Mouse (Mus musculus) MEL (cell line): ENCODE results near the gene Cdkn2d.

ENCODE experiments used
- EP300 ChIP-seq, 2 experiments: IDR thresholded peaks; 2 replicates each; pipeline ENCODE4 v1.6.1; 2011; ENCODE audit warnings: improper control_type of control experiment in 2 of 2, low read length in 2 of 2, low read depth in 1 of 2, mild to moderate bottlenecking in 1 of 2
- GABPA ChIP-seq: IDR thresholded peaks from 2 replicates; pipeline ENCODE4 v1.6.1; 2012; ENCODE audit warnings: low read depth, mild to moderate bottlenecking, inconsistent platforms, low read length, improper control_type of control experiment, moderate library complexity
- GATA1 ChIP-seq: IDR thresholded peaks from 2 replicates; pipeline ENCODE4 v1.6.1; 2011; ENCODE audit warnings: low read depth, low read length, improper control_type of control experiment
- MAZ ChIP-seq: IDR thresholded peaks from 2 replicates; pipeline ENCODE4 v1.6.1; 2012; ENCODE audit warnings: low read depth, mild to moderate bottlenecking, inconsistent platforms, low read length, improper control_type of control experiment

GRCm38 (mm10) chr9:21289337-21289671, 1.9 kb downstream of the Cdkn2d start:
- TF ChIP-seq EP300 (IDR thresholded peaks at IDR 0.05; ENCODE audit: low read depth in 1 of 2, low read length in 2 of 2) (no peak), GATA1 (no peak), MAZ (no peak), GABPA (no peak)
